Mouse (Mus musculus) cerebellum, adult (tissue): ENCODE measurements around the gene Ermn.

Experiments
- ATAC-seq: cut with Nextera tagmentation; 2 replicates; pipeline ENCODE4 v1.9.2; 2017; ENCODE audit warnings: mild to moderate bottlenecking, moderate library complexity, mixed read lengths; ENCODE audit not compliant: insufficient number of reproducible peaks, low FRiP score, low TSS enrichment

The Ermn gene

GRCm38 (mm10) chr2:58052821-58053581, at the start of gene Ermn:
TSS of gene Ermn (minus strand) at chr2:58052864.
- no peak for ATAC-seq

GRCm38 (mm10) chr2:58094818-58095217, 42.2 kb upstream of the Ermn start:
- ATAC-seq = no peak

- no peak for ATAC-seq
Measured at GRCm38 (mm10) chr2:58086420-58086819, 33.8 kb upstream of the Ermn start.

- no peak for ATAC-seq
Measured at GRCm38 (mm10) chr2:58079849-58080248, 27.2 kb upstream of the Ermn start.

- peak; percentile 95 for ATAC-seq
Measured at GRCm38 (mm10) chr2:58055383-58055782, 2.7 kb upstream of the Ermn start.

GRCm38 (mm10) chr2:58041867-58042266, 10.8 kb downstream of the Ermn start:
- ATAC-seq = no peak

GRCm38 (mm10) chr2:58036926-58037325, 15.7 kb downstream of the Ermn start:
- no peak for ATAC-seq

- no peak for ATAC-seq
Measured at GRCm38 (mm10) chr2:58035635-58036034, 17.0 kb downstream of the Ermn start.

- no peak for ATAC-seq
Measured at GRCm38 (mm10) chr2:58031431-58031830, 21.2 kb downstream of the Ermn start.

- peak; percentile 50 for ATAC-seq
Measured at GRCm38 (mm10) chr2:58029404-58029803, 23.3 kb downstream of the Ermn start.

GRCm38 (mm10) chr2:58026740-58027139, 25.9 kb downstream of the Ermn start:
- ATAC-seq = no peak

- no peak for ATAC-seq
Measured at GRCm38 (mm10) chr2:58023556-58023955, 29.1 kb downstream of the Ermn start.

- no peak for ATAC-seq
Measured at GRCm38 (mm10) chr2:58007081-58007480, 45.6 kb downstream of the Ermn start.

- no peak for ATAC-seq
Measured at GRCm38 (mm10) chr2:58001497-58001896, 51.2 kb downstream of the Ermn start.

- no peak for ATAC-seq
Measured at GRCm38 (mm10) chr2:57997752-57998430, 54.8 kb downstream of the Ermn start, which contains the start of gene Galnt5. TSS of gene Galnt5 (plus strand) at chr2:57997884.
